Mouse (Mus musculus) liver, adult 2 months (tissue): ENCODE results near the gene Sart1. TPM values are rescaled to one million over a fixed set of nuclear protein-coding genes. Genes with fewer than 3 reads are reported as not detected.

Source experiments
- DNase-seq: peaks from one replicate; pipeline ENCODE4 v3.0.0-alpha.2; 2011; ENCODE audit warnings: low read depth, low spot score; ENCODE audit errors: extremely low read depth
- H3K27ac ChIP-seq: fragments of 200-500 bp; replicated peaks from 2 replicates; pipeline ENCODE4 v1.5.1; 2012; ENCODE audit warnings: low read depth, mild to moderate bottlenecking, control low read depth, inconsistent platforms, low read length; ENCODE audit not compliant: insufficient read depth
- H3K27me3 ChIP-seq: fragments of 200-500 bp; 2 replicates; pipeline ENCODE4 v1.6.1; 2012; ENCODE audit warnings: mild to moderate bottlenecking, moderate library complexity, low read length, inconsistent platforms; ENCODE audit not compliant: control insufficient read depth, insufficient read depth
- H3K36me3 ChIP-seq: fragments of 200-500 bp; 2 replicates; pipeline ENCODE4 v1.6.1; 2012; ENCODE audit warnings: low read length, inconsistent platforms; ENCODE audit not compliant: control insufficient read depth, insufficient read depth
- H3K4me1 ChIP-seq: fragments of 200-500 bp; 2 replicates; pipeline ENCODE4 v1.6.1; 2011; ENCODE audit warnings: low read length; ENCODE audit not compliant: control insufficient read depth, insufficient read depth
- H3K4me3 ChIP-seq: fragments of 200-500 bp; 2 replicates; pipeline ENCODE4 v1.5.1; 2011; ENCODE audit warnings: low read depth, mild to moderate bottlenecking, control low read depth, low read length, moderate library complexity; ENCODE audit not compliant: insufficient read depth
- H3K79me2 ChIP-seq: fragments of 200-500 bp; 2 replicates; pipeline ENCODE4 v1.6.1; 2012; ENCODE audit warnings: inconsistent platforms, mild to moderate bottlenecking, low read length, moderate library complexity; ENCODE audit not compliant: control insufficient read depth, insufficient read depth
- H3K9ac ChIP-seq: fragments of 200-500 bp; 2 replicates; pipeline ENCODE4 v1.6.1; 2012; ENCODE audit warnings: low read depth, mild to moderate bottlenecking, control low read depth, inconsistent platforms, low read length
- CTCF ChIP-seq: fragments of 200-500 bp; IDR thresholded peaks from 2 replicates; pipeline ENCODE4 v1.5.1; 2011; ENCODE audit warnings: low read depth, low read length, control low read depth
- POLR2A ChIP-seq: fragments of 200-500 bp; IDR thresholded peaks from 2 replicates; pipeline ENCODE4 v1.6.1; 2011; ENCODE audit warnings: low read length, control low read depth; ENCODE audit not compliant: insufficient read depth; ENCODE audit errors: extremely low read depth
- WGBS: fragments of 180-500 bp; shearing (Covaris S2); methylation state at CpG from one replicate; pipeline ENCODE4 v1.1.7; 2018; 5-methylcytosine and 5-hydroxymethylcytosine counted together
- polyA plus RNA-seq: library from polyadenylated mRNA; depleted of rRNA; stranded (reverse); fragments of >200 nt; gene quantifications from 2 replicates; pipeline ENCODE4 v1.2.3, GENCODE M21; 2012
- total RNA-seq: library from RNA; depleted of rRNA; stranded (reverse); fragments of >200 nt; gene quantifications from 2 replicates; pipeline ENCODE4 v1.2.3, GENCODE M21; 2014

Sart1 gene
- total and polyA plus RNA-seq, 2 experiments: 8.3 to 17.5 TPM

DNA sequence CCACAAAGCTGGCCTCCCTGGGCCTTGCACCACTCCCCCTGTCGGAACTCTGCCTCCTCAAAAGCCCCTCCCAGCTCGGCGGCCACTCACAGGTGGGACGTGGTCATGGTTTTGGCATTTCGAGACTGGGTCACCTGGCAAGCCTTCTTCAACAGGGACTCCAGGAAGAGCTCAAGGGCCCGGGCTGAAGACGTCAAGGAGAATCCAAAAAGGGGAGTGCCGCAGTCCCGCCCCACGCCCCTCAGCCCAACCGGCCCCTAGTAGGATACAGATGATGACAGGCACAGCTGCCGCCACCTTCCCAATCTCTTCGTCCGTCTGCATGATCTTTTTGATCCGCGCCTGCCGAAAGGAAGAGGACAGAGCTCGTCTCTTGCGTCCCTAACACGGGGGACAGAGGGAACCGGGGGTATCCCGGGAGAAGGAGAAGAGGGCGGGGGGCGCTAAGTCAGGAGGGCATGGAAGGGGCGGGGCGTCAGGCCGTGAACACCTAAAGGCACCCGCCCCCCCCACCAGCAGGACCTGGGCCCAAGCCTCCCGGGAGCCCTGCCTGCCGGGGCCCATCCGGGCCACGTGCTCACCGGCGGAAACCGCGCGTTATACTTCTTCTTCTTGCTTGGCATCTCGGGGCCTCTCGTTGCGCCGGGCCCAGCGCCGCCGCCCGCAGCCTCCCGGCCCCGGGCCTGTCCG, 35.7 kb upstream of the Sart1 start:
- no peaks in the 10 kb centered on the region for H3K27me3 ChIP-seq
- peak; percentile 53 for DNase-seq
- H3K36me3 ChIP-seq: peaks cover 7% of the 10 kb centered on the region
- peak overlapping the region; percentile 79 for H3K27ac ChIP-seq
- H3K4me1 ChIP-seq: peaks cover 14% of the 10 kb centered on the region
- H3K79me2 ChIP-seq: peaks cover 14% of the 10 kb centered on the region; the same call in 1 of the 2 replicates
- TF ChIP-seq POLR2A: no peak
- no peak for TF ChIP-seq CTCF
- peak overlapping the region; percentile 87 for H3K4me3 ChIP-seq
- H3K9ac ChIP-seq: peak overlapping the region; percentile 86
- WGBS: 1% methylated on average over 39 of the region's 48 CpGs

DNA sequence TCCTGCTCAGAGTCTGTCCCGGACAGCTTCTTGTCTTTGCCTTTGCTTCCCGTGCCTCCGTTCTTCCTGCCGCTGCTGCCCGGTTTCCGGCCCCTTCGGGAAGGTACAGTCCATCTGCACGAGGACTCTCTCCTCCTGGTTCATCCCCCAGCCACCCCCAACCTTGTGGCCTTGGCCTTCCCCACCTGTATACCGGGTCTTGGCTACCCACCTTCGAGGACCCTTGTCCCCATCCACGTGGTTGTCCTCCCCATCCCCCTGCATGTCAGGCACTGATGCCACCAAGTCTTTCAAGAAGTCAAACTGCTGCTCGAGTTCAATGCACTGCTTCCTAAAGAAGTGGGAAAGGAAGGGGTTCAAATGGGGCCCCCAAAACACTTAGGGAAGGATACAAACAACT, 35.1 kb upstream of the Sart1 start:
- 0 out of 2 replicates have a peak, but pooled peaks have one; percentile 9 for TF ChIP-seq POLR2A
- no peak for TF ChIP-seq CTCF
- 56% methylated on average over 12 of the region's 12 CpGs for WGBS
- Histone ChIP-seq H3K27ac (no peak overlapping the region; the same call in 1 of the 2 replicates), H3K36me3 (peaks cover 7% of the 10 kb centered on the region), H3K4me1 (peaks cover 14% of the 10 kb centered on the region), H3K9ac (peak overlapping the region; percentile 86), H3K27me3 (no peaks in the 10 kb centered on the region), H3K79me2 (peaks cover 14% of the 10 kb centered on the region; the same call in 1 of the 2 replicates), H3K4me3 (peak overlapping the region; percentile 87)
- DNase-seq: no peak

DNA sequence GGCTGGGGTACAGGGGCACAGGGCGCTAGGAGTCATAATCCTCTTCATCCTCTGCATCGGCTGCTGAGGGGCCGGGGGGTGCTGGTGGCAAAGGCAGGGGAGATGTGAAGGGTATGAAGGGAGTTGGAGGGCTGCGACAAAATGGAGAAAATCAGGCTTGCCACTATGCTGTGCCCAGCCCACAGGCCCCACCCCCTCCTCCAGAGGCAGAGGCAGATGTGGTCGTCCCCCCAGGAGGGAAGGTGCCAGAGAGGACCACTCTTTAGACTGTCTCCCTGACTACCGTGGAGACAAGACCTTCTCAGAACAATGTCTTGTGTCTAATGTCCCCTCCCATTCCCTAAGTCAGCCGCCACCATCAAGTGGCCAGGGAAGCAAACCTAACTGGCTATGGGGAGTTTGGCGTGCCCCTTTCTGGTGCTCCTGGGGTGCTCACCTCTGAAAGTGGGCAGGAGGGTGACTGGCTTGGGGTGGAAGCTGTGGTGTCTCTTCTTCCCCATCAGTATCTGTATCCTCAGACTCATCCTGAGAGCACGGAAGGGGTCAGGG, 34.5 kb upstream of the Sart1 start:
- no peaks in the 10 kb centered on the region for H3K27me3 ChIP-seq
- H3K27ac ChIP-seq: no peak overlapping the region
- H3K4me3 ChIP-seq: no peak overlapping the region
- WGBS: 88% methylated on average over 9 of the region's 9 CpGs
- H3K79me2 ChIP-seq: peaks cover 14% of the 10 kb centered on the region; the same call in 1 of the 2 replicates
- H3K36me3 ChIP-seq: peaks cover 13% of the 10 kb centered on the region
- H3K4me1 ChIP-seq: peaks cover 14% of the 10 kb centered on the region
- no peak overlapping the region for H3K9ac ChIP-seq
- TF ChIP-seq CTCF (no peak), POLR2A (no peak)
- no peak for DNase-seq

DNA sequence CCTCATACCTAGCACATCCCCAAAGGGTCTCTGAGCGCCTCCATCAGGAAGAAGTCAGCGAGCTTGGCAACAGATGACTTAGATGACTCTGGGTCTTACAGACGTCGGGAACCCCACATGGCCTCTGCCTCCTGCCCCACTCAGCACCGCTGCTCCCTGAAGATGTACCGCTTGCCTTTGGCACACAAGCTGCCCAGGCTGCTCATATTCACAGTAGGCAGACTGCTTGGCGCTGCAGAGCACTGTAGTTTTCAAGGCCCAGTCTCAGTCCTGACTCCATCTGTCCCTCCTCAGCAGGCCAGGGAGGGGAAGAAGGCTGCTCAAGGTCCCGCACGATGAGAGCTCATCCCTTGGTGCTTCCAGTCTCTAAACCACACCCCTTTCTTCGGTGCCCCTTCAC, 33.8 kb upstream of the Sart1 start:
- H3K9ac ChIP-seq: no peak overlapping the region
- H3K27ac ChIP-seq: no peak overlapping the region
- no peak for DNase-seq
- no peak overlapping the region for H3K4me3 ChIP-seq
- peaks cover 14% of the 10 kb centered on the region for H3K4me1 ChIP-seq
- H3K36me3 ChIP-seq: peaks cover 20% of the 10 kb centered on the region
- H3K79me2 ChIP-seq: peaks cover 14% of the 10 kb centered on the region; the same call in 1 of the 2 replicates
- no peaks in the 10 kb centered on the region for H3K27me3 ChIP-seq
- TF ChIP-seq CTCF (no peak), POLR2A (no peak)
- 90% methylated on average over 10 of the region's 10 CpGs for WGBS

DNA sequence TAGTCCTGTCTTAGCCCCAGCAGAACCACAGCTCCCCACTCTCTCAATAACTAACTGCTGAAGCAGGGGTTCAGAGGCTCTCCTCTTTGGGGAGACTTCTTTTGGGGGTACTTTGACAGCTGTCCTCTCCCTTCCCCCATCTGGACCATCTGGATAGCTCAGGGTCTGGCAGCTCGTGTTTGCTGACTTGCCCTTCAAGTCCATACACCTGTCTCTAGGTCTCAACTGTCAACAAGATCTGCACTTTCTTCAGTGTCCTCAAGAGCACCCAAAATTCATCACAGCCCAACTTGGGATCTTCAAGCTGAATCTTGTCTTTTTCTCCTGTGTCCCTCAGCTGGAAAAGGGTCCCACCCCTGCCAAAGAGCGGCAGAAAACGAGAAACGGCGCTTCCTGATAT, 33.3 kb upstream of the Sart1 start:
- no peaks in the 10 kb centered on the region for H3K27me3 ChIP-seq
- H3K27ac ChIP-seq: no peak overlapping the region
- no peak for DNase-seq
- 85% methylated on average over 5 of the region's 5 CpGs for WGBS
- H3K4me1 ChIP-seq: peaks cover 14% of the 10 kb centered on the region
- H3K79me2 ChIP-seq: peaks cover 14% of the 10 kb centered on the region; the same call in 1 of the 2 replicates
- H3K4me3 ChIP-seq: no peak overlapping the region
- H3K36me3 ChIP-seq: peaks cover 25% of the 10 kb centered on the region
- TF ChIP-seq CTCF (no peak), POLR2A (no peak)
- H3K9ac ChIP-seq: no peak overlapping the region

DNA sequence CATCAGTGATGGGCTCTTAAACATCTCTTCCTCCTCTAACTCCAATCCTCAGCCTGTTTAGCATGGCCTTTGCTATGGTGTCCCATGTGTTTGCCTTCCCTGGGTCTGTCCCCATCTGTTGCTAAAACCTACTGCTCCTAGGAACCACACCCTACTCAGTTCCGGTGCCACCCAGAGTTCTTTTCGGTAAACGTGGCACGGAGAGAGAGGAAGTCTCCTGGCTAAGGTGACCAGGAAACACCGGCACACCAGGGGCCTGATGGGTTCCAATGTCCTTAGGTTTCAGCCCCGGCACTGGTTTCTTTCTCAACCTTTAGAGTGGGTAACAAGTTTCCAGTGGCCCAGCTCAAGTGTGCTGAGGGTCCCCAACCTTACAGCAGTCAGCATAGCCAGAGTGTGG, 32.1 kb upstream of the Sart1 start:
- Histone ChIP-seq H3K9ac (no peak overlapping the region), H3K79me2 (peaks cover 5% of the 10 kb centered on the region; the same call in 1 of the 2 replicates), H3K27me3 (no peaks in the 10 kb centered on the region), H3K4me3 (no peak overlapping the region), H3K27ac (no peak overlapping the region), H3K4me1 (peaks cover 4% of the 10 kb centered on the region; the same call in 1 of the 2 replicates), H3K36me3 (peaks cover 31% of the 10 kb centered on the region)
- WGBS: 83% methylated on average over 6 of the region's 6 CpGs
- TF ChIP-seq POLR2A: no peak
- TF ChIP-seq CTCF: no peak
- DNase-seq: no peak
